Mouse (Mus musculus) embryonic facial prominence, embryonic 10.5 days (tissue): ENCODE measurements around the gene Prim1. TPM values are rescaled to one million over a fixed set of nuclear protein-coding genes. Genes with fewer than 3 reads are reported as not detected.
A peak's percentile ranks its signal among the peaks of the same experiment; 100 is the strongest.

Experiments used
- DNase-seq: peaks from one replicate; pipeline ENCODE4 v3.0.0-alpha.2; 2017; ENCODE audit warnings: low spot score
- H3K27ac ChIP-seq: fragments of 300-500 bp; sonication (generic); replicated peaks from 2 replicates; pipeline ENCODE4 v1.5.1; 2016; ENCODE audit warnings: mild to moderate bottlenecking
- H3K27me3 ChIP-seq: fragments of 300-500 bp; sonication (generic); replicated peaks from 2 replicates; pipeline ENCODE4 v1.6.1; 2016; ENCODE audit warnings: low read depth, mild to moderate bottlenecking; ENCODE audit not compliant: poor library complexity, severe bottlenecking
- H3K36me3 ChIP-seq: fragments of 300-500 bp; sonication (generic); replicated peaks from 2 replicates; pipeline ENCODE4 v1.6.1; 2016; ENCODE audit warnings: mild to moderate bottlenecking, moderate library complexity
- H3K4me1 ChIP-seq: fragments of 300-500 bp; sonication (generic); 2 replicates; pipeline ENCODE4 v1.6.1; 2016
- H3K4me3 ChIP-seq: fragments of 300-500 bp; sonication (generic); 2 replicates; pipeline ENCODE4 v1.5.1; 2016; ENCODE audit warnings: mild to moderate bottlenecking, moderate library complexity
- H3K9me3 ChIP-seq: fragments of 300-500 bp; sonication (generic); 2 replicates; pipeline ENCODE4 v1.6.1; 2016; ENCODE audit warnings: mild to moderate bottlenecking
- WGBS: fragments of 180-500 bp; shearing (Covaris S2); methylation state at CpG from one replicate; pipeline ENCODE4 v1.1.7; 2016; 5-methylcytosine and 5-hydroxymethylcytosine counted together
- polyA plus RNA-seq: library from polyadenylated mRNA; unstranded; fragments of >200 nt; fragmentation: Nextera tagmentation; extraction: Ambion mirVana; gene quantifications from 2 replicates; pipeline ENCODE4 v1.2.1, GENCODE M21; 2016

The Prim1 gene
- polyA plus RNA-seq, 1 experiment from 2014 or later = 111 TPM

DNA sequence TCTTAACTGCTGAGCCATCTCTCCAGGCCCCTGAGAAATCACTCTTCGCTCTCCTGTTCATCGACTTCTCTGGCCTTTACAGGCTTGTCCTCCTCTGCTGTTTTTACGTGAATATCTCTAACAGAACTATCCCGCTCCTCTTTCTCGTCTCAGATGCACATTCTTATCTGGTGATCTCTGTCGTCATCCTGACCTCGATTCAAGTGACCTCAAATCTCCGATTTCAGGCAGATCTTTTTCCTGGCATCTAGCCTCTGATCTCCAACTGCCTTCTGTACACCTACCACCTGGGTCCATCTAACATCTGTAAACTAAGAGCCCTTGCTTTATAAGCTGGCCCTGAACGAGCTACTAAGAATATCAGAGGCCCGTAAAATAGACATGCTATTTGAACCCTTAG lies 10.1 kb upstream of the Prim1 start:
- H3K27me3 ChIP-seq = no peaks in the 10 kb centered on the region
- H3K27ac ChIP-seq = no peak overlapping the region
- H3K4me1 ChIP-seq = 0 out of 2 replicates have a peak, but pooled peaks cover 3% of the 10 kb centered on the region
- WGBS = 80% methylated on average over 10 of the region's 10 CpGs
- no peaks in the 10 kb centered on the region for H3K36me3 ChIP-seq
- no peak overlapping the region for H3K4me3 ChIP-seq
- no peak for DNase-seq
- no peaks in the 10 kb centered on the region for H3K9me3 ChIP-seq

DNA sequence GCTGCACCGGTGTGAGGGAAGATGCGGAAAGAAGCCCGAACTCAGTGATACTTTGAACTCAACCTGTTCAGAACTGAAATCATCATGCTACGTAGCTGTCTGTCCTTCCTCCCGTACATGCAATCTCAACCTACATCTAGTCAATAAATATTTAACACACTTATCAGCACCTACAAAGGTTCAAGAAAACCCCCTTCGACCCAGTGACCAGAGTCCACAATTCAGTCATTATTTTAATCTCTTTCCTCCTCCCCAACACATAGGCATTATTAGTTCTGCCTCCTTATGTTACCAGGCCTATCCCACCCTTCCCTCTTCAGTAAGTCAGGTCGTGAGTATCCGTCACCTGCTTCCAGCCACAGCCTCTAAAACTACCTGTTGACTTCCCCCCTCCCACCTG lies 9.5 kb upstream of the Prim1 start:
- Histone ChIP-seq H3K9me3 (no peaks in the 10 kb centered on the region), H3K27ac (no peak overlapping the region), H3K27me3 (no peaks in the 10 kb centered on the region), H3K4me1 (0 out of 2 replicates have a peak, but pooled peaks cover 3% of the 10 kb centered on the region), H3K36me3 (no peaks in the 10 kb centered on the region), H3K4me3 (no peak overlapping the region)
- WGBS = 87% methylated on average over 8 of the region's 8 CpGs
- no peak for DNase-seq

DNA sequence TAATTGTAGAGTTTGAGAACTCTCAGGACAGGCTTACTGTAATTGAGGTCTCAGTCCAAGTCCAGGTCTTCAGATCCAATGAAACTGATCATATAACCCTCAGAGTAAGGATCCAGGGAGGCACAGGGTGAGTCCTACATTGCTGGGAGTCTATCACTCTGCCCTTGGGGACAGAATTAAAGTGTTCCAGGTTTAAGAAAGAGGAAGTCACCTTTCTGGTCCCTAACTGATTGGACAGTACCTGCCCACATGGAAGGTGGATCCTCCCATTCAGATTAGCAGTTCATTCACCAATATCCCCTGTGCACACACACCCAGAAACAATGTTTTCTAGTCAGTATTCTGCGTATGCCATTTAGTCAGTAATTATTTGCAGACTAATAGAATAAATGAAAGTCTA lies 7.5 kb upstream of the Prim1 start, which contains the start of gene Hsd17b6:
Hsd17b6 (minus strand) TSS at position 166 of the 400 bp plus-strand sequence.
- no peak within 1 kb of the TSS for H3K4me3 ChIP-seq
- no peaks in the 10 kb centered on the region for H3K9me3 ChIP-seq
- H3K4me1 ChIP-seq = 0 out of 2 replicates have a peak, but pooled peaks cover 3% of the 10 kb centered on the region
- no peak for DNase-seq
- no peaks in the 10 kb centered on the region for H3K27me3 ChIP-seq
- WGBS = 84% methylated on average over 1 of the region's 1 CpGs
- no peak within 1 kb of the TSS for H3K27ac ChIP-seq
- no peaks in the 10 kb centered on the region for H3K36me3 ChIP-seq

DNA sequence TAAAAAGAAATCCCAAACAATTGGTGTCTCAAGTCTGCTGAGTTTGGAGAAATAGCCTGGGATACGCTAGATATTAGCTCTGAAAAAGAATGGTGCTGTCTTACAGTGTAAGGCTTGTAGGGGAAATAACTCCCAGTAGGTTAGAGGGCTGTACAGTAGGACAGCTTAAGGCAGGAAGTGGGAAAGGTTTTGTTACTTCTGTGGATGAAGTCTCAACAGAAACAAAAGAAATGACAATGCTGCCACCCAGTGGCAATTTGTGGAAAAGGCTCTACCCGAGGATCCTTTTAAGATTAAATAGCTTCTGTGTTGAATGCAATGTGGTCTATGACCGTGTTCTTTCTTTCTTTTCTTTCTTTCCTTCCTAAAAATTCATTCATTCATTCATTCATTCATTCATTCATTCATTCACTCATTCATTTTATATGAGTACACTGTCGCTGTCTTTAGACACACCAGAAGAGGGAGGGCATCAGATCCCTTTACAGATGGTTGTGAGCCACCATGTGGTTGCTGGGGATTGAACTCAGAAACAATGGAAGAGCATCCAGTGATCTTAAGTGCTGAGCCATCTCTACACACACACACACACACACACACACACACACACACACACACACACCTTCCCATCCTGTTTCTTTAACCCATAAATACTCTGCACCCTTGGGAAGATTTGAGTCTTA lies 6.6 kb upstream of the Prim1 start:
- no peak overlapping the region for H3K4me3 ChIP-seq
- H3K27ac ChIP-seq = no peak overlapping the region
- H3K4me1 ChIP-seq = 0 out of 2 replicates have a peak, but pooled peaks cover 3% of the 10 kb centered on the region
- no peaks in the 10 kb centered on the region for H3K36me3 ChIP-seq
- H3K27me3 ChIP-seq = no peaks in the 10 kb centered on the region
- no peaks in the 10 kb centered on the region for H3K9me3 ChIP-seq
- peak; percentile 79 for DNase-seq
- WGBS = 17% methylated on average over 4 of the region's 4 CpGs

DNA sequence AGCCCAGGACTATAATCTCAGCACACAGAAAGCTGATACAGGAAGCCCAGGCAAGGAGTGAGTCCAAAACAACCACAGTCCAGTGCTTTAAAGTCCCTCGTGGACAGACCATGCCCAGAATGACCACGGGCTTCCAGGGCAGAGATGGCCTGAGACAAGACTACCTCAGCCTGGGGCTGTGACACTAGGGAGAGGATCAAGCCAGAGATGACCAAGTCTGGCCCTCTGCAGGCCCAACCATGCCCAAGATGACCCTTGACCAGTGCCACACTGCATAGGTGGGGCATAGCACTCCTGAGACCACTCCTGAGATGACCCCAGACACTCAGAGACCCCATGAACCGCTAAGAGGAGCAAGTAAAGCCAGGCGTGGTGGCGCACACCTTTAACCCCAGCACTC lies 5.2 kb upstream of the Prim1 start:
- WGBS = 85% methylated on average over 5 of the region's 5 CpGs

DNA sequence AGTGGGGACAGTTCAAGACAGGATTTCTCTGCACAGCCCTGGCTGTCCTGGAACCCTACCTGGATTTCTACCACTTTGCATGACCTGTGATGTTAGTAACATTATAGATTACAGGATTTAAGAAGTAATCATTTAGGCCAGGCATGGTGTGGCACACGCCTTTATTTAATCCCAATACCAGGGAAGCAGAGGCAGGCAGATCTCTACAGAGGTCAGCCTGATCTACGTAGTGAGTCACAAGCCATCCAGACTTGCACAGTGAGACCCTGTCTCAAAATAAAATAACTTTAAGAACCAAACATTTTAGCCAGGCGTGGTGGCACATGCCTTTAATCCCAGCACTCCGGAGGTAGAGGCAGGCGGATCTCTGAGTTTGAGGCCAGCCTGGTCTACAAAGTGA lies 7.2 kb downstream of the Prim1 start:
- 96% methylated on average over 5 of the region's 5 CpGs for WGBS
- H3K4me1 ChIP-seq = no peaks in the 10 kb centered on the region
- H3K9me3 ChIP-seq = no peaks in the 10 kb centered on the region
- H3K27ac ChIP-seq = no peak overlapping the region
- no peak overlapping the region for H3K4me3 ChIP-seq
- H3K36me3 ChIP-seq = peaks cover 97% of the 10 kb centered on the region
- H3K27me3 ChIP-seq = no peaks in the 10 kb centered on the region
- DNase-seq = no peak

More for the DNA sequence above, 5.2 kb upstream of the Prim1 start:
- H3K4me1 ChIP-seq = 0 out of 2 replicates have a peak, but pooled peaks cover 3% of the 10 kb centered on the region
- no peak overlapping the region for H3K4me3 ChIP-seq
- no peak for DNase-seq
- no peak overlapping the region for H3K27ac ChIP-seq
- H3K9me3 ChIP-seq = no peaks in the 10 kb centered on the region
- H3K36me3 ChIP-seq = no peaks in the 10 kb centered on the region
- no peaks in the 10 kb centered on the region for H3K27me3 ChIP-seq

DNA sequence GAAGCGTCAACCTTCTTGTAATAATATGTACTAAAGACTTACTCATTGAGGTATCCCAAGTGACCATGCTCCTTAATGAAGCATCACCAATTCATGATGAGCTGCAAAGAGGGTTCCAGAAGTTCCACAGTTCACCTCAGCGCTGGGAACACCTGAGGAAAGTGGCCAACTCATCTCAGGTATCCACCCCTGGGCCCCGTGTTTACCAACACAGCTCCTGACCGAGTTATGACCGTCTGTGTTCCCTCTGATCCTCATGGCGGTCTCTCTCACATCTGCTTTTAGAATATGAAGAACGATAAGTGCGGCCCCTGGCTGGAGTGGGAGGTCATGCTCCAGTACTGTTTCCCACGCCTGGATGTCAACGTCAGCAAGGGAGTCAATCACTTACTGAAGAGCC lies 8.5 kb downstream of the Prim1 start:
- WGBS = 96% methylated on average over 10 of the region's 10 CpGs
- H3K4me3 ChIP-seq = no peak overlapping the region
- peaks cover 99% of the 10 kb centered on the region for H3K36me3 ChIP-seq
- H3K9me3 ChIP-seq = no peaks in the 10 kb centered on the region
- no peaks in the 10 kb centered on the region for H3K4me1 ChIP-seq
- DNase-seq = no peak
- H3K27ac ChIP-seq = no peak overlapping the region
- H3K27me3 ChIP-seq = no peaks in the 10 kb centered on the region

DNA sequence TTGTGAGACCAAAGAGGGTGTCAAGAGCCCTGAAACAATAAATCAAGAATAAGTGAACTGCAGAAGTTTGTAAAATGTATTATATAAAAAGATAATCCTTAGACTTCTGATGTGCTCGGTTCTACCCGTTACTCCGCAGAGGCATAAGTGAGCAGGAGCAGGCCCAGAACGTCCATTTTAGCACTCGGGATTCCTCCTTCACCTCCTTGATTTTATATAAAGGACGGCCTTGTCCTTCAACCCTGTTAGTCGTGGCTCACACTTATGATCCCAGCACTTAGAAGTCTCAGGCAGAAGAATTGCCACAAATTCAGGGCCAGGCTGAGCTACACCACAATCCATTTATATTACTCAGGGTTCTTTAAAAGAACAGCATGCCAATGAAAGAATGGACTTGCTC lies 15.0 kb downstream of the Prim1 start:
- H3K36me3 ChIP-seq = peaks cover 72% of the 10 kb centered on the region
- DNase-seq = no peak
- H3K4me3 ChIP-seq = no peak overlapping the region
- no peaks in the 10 kb centered on the region for H3K9me3 ChIP-seq
- no peak overlapping the region for H3K27ac ChIP-seq
- no peaks in the 10 kb centered on the region for H3K27me3 ChIP-seq
- peaks cover 5% of the 10 kb centered on the region; the same call in 1 of the 2 replicates for H3K4me1 ChIP-seq
- 92% methylated on average over 7 of the region's 7 CpGs for WGBS

DNA sequence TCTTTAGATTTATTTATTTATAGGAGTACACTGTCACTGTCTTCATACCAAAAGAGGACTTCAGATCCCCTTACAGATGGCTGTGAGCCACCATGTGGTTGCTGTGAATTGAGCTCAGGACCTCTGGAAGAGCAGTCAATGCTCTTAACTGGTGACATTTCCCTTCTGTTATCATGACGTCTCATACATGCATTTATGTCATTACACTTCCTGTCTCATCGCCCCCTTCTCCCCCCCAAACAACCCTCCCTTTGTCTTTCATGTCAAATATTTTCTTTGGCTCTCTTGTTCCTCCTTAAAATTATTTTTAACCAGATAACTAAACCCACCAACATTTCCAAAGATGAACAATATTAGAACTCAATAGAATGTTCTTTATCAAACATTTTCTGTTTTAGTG lies 15.9 kb downstream of the Prim1 start:
- no peak for DNase-seq
- peaks cover 63% of the 10 kb centered on the region for H3K36me3 ChIP-seq
- H3K27me3 ChIP-seq = no peaks in the 10 kb centered on the region
- WGBS = 85% methylated on average over 2 of the region's 2 CpGs
- H3K4me1 ChIP-seq = peaks cover 5% of the 10 kb centered on the region; the same call in 1 of the 2 replicates
- H3K27ac ChIP-seq = no peak overlapping the region
- H3K4me3 ChIP-seq = no peak overlapping the region
- no peaks in the 10 kb centered on the region for H3K9me3 ChIP-seq

DNA sequence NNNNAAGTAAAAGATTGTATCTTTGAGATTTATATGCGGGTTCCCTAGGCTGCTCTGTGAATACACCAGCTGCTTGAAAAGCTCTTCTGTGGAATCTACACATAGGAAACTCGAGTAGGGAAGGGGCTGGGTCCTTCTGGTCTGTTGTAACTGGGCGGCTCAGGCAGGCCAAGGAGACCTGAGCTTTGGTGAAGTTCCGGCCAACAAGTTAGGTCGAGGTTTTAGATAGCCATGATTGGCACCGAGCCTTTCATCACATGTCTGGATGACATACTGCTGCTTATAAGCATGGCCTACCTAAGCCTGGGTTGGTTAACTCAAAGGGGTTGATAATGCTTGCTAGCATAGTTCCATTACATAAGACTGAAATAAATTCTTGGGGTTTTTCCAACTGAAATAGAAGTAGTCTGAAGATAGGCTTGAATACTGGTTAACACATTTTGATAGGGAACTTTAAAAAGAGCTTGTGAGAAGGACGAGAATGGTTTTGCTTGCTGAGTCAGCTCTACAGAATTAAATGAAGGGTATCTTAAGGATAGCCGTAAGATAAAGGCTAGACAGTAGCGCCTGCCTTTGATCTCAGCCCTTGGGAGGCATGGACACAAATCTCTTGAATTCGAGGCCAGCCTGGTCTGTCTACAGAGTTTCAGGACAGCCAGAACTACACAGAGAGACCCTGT lies 21.9 kb downstream of the Prim1 start:
- no peaks in the 10 kb centered on the region for H3K27me3 ChIP-seq
- WGBS = 9% methylated on average over 10 of the region's 10 CpGs
- peaks cover 34% of the 10 kb centered on the region for H3K4me1 ChIP-seq
- DNase-seq = peak; percentile 48
- no peaks in the 10 kb centered on the region for H3K9me3 ChIP-seq
- peaks cover 54% of the 10 kb centered on the region for H3K36me3 ChIP-seq
- H3K27ac ChIP-seq = peak overlapping the region; percentile 99
- peak overlapping the region; percentile 93 for H3K4me3 ChIP-seq

DNA sequence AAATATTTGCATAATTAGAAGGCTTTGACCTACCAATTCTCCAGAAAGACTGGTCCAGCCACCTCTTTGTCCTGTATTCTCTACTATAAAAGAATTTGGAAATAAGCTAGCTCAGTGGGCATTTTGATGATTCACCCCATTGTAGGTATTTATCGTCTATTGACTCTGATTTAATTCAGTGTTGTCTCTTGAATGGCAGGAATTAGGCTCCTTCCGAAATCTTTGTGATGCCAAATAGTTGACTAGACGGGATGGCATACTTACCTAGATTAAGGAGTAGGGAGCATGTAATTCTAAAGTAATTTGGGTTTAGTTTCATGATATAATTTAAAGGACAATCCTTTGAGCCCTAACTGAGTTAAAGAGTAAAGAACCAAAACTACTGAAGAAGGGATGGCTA lies 23.0 kb downstream of the Prim1 start:
- no peak for DNase-seq
- Histone ChIP-seq H3K9me3 (no peaks in the 10 kb centered on the region), H3K4me3 (peak overlapping the region; percentile 93), H3K27ac (no peak overlapping the region), H3K4me1 (peaks cover 38% of the 10 kb centered on the region), H3K27me3 (no peaks in the 10 kb centered on the region), H3K36me3 (peaks cover 61% of the 10 kb centered on the region)
- WGBS = 79% methylated on average over 3 of the region's 3 CpGs

DNA sequence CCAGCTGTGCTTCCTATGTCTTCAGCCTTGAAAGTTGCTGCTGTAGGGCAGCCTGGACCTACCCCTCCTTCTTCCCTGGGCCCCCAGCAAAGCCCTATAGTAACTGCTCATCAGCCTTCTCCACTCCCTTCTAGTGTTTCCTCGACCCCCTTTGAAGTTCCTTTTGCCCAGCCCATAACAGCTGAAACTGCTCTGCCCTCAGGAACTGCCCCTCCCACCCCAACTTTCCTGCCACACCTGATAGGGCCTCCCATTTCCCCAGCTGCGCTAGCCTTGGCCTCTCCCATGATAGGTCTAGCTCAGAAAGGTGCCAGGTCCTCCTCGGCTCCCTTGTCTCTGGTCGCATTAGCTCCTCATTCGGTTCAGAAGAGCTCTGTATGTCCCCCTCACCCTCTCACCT lies 24.2 kb downstream of the Prim1 start:
- no peak overlapping the region for H3K27ac ChIP-seq
- H3K9me3 ChIP-seq = no peaks in the 10 kb centered on the region
- no peaks in the 10 kb centered on the region for H3K27me3 ChIP-seq
- peaks cover 74% of the 10 kb centered on the region for H3K36me3 ChIP-seq
- WGBS = 68% methylated on average over 5 of the region's 5 CpGs
- peaks cover 49% of the 10 kb centered on the region for H3K4me1 ChIP-seq
- peak overlapping the region; percentile 31; the same call in 1 of the 2 replicates for H3K4me3 ChIP-seq
- no peak for DNase-seq

DNA sequence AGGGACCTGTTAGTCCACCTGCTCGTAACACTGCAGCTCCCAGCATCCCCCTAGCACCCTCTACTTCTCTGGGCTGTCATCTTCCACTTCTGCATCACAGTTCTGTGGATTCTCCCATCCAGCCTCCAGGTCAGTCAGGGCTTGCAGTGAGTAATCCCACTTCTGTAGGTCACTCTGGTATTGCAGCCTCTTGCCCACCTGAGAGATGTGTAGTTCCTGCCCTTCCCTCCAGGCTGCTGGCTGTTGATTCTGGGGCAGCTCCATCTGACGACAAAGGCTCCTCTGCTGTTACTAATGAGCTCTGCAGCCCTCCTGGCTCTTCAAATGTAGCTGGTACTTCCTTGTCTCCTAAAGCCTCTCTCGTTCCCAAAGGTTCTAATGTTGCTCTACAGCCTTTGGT lies 24.9 kb downstream of the Prim1 start:
- peaks cover 81% of the 10 kb centered on the region for H3K36me3 ChIP-seq
- H3K27ac ChIP-seq = no peak overlapping the region
- H3K9me3 ChIP-seq = no peaks in the 10 kb centered on the region
- 77% methylated on average over 3 of the region's 3 CpGs for WGBS
- H3K27me3 ChIP-seq = no peaks in the 10 kb centered on the region
- peaks cover 52% of the 10 kb centered on the region for H3K4me1 ChIP-seq
- no peak for DNase-seq
- H3K4me3 ChIP-seq = no peak overlapping the region
